Mouse (Mus musculus) ES-Bruce4 (cell line): ENCODE measurements around the gene Mrpl20. TPM values are rescaled to one million over a fixed set of nuclear protein-coding genes. Genes with fewer than 3 reads are reported as not detected.

ENCODE experiments used
- H3K27ac ChIP-seq: 2 replicates; pipeline ENCODE4 v1.5.1; 2012; ENCODE audit warnings: low read length, inconsistent platforms; ENCODE audit not compliant: insufficient read depth
- H3K27me3 ChIP-seq: 2 replicates; pipeline ENCODE4 v1.6.1; 2012; ENCODE audit warnings: mild to moderate bottlenecking, low read length, inconsistent platforms; ENCODE audit not compliant: control insufficient read depth, poor library complexity, insufficient read depth, severe bottlenecking
- H3K36me3 ChIP-seq: 2 replicates; pipeline ENCODE4 v1.6.1; 2012; ENCODE audit warnings: inconsistent platforms, mild to moderate bottlenecking, low read length, moderate library complexity; ENCODE audit not compliant: control insufficient read depth, poor library complexity, insufficient read depth, severe bottlenecking
- H3K4me1 ChIP-seq: one replicate; pipeline ENCODE4 v1.8.1; 2011; ENCODE audit warnings: low read length; ENCODE audit not compliant: control insufficient read depth, insufficient read depth
- H3K4me3 ChIP-seq: 2 replicates; pipeline ENCODE4 v1.5.1; 2011; ENCODE audit warnings: low read depth, mild to moderate bottlenecking, low read length
- H3K9ac ChIP-seq: 2 replicates; pipeline ENCODE4 v1.6.1; 2012; ENCODE audit warnings: low read depth, mild to moderate bottlenecking, inconsistent platforms; ENCODE audit not compliant: poor library complexity, severe bottlenecking
- H3K9me3 ChIP-seq: replicated peaks from 2 replicates; pipeline ENCODE4 v1.6.1; 2012; ENCODE audit warnings: mild to moderate bottlenecking, low read length, inconsistent platforms; ENCODE audit not compliant: control insufficient read depth, poor library complexity, insufficient read depth, severe bottlenecking
- CTCF ChIP-seq: IDR thresholded peaks from one replicate; pipeline ENCODE4 v1.8.1; 2011; ENCODE audit warnings: low read depth, low read length
- EP300 ChIP-seq: IDR thresholded peaks from 2 replicates; pipeline ENCODE4 v1.6.1; 2011; ENCODE audit warnings: low read depth, low read length; ENCODE audit not compliant: insufficient read depth
- POLR2A ChIP-seq: IDR thresholded peaks from one replicate; pipeline ENCODE4 v1.8.1; 2011; ENCODE audit warnings: low read length; ENCODE audit not compliant: insufficient read depth
- polyA plus RNA-seq: library from polyadenylated mRNA; stranded (reverse); fragments of >200 nt; gene quantifications from 2 replicates; pipeline ENCODE4 v1.2.4, GENCODE M21; 2011; ENCODE audit warnings: low read depth; ENCODE audit not compliant: missing spikeins, insufficient read depth, insufficient read length

Gene Mrpl20
- polyA plus RNA-seq, 1 experiment, result 82.8 TPM

DNA sequence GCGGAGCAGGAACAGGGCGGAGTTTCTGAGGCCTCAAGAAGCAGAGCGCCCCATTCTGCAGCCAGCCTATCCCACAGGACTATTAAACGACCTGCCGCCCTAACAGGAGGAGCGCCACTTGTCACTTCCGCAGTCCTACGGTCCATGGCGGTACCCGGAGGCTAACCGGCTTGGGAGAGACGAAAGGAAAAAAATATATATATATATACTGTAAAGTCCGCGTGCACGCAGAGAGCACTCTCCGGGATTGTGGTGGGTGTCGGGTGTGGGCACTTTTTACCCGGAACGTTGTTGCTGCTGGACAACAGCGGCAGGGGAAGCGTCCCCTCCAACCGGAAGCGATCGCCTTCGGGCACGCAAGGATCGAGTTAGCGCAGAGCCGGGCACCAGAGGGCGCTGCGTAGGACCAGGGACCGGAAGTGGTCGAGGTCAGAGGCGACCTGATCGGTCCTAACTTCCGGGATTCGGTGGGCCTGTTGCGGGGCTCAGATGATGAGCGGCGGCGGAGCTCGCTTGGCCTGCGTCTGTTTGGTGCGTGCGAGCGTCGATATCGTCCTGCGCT lies 28.6 kb downstream of the Mrpl20 start, which contains the start of gene Aurkaip1:
Gene Aurkaip1 (plus strand): TSS at position 68 of the 562 bp plus-strand sequence.
- no peaks in the 10 kb centered on the region for H3K27me3 ChIP-seq
- no peaks in the 10 kb centered on the region for H3K9me3 ChIP-seq
- H3K4me1 ChIP-seq, result peaks cover 2% of the 10 kb centered on the region
- peak within 1 kb of the TSS; percentile 74 for H3K9ac ChIP-seq
- peaks cover 4% of the 10 kb centered on the region; the same call in 1 of the 2 replicates for H3K36me3 ChIP-seq
- H3K4me3 ChIP-seq, result peak within 1 kb of the TSS; percentile 88
- H3K27ac ChIP-seq, result peak within 1 kb of the TSS; percentile 47
- TF ChIP-seq POLR2A (peak; percentile 83), EP300 (no peak; the same call in 1 of the 2 replicates), CTCF (peak; percentile 93)

- no peaks in the 10 kb centered on the region for H3K27me3 ChIP-seq
- 0 out of 2 replicates have a peak overlapping the region, but pooled peaks have one; percentile 20 for H3K27ac ChIP-seq
- peak overlapping the region; percentile 74 for H3K9ac ChIP-seq
- H3K4me3 ChIP-seq, result peak overlapping the region; percentile 88
- H3K36me3 ChIP-seq, result 0 out of 2 replicates have a peak, but pooled peaks cover 2% of the 10 kb centered on the region
- H3K4me1 ChIP-seq, result peaks cover 2% of the 10 kb centered on the region
- TF ChIP-seq EP300, result no peak
- no peak for TF ChIP-seq CTCF
- no peak for TF ChIP-seq POLR2A
- no peaks in the 10 kb centered on the region for H3K9me3 ChIP-seq
Observed at GRCm38 (mm10) chr4:155831831-155832230, 29.2 kb downstream of the Mrpl20 start.

GRCm38 (mm10) chr4:155832321-155832720 lies 29.6 kb downstream of the Mrpl20 start:
- H3K9me3 ChIP-seq, result no peaks in the 10 kb centered on the region
- peak overlapping the region; percentile 74 for H3K9ac ChIP-seq
- H3K36me3 ChIP-seq, result 0 out of 2 replicates have a peak, but pooled peaks cover 2% of the 10 kb centered on the region
- peak overlapping the region; percentile 88 for H3K4me3 ChIP-seq
- no peak overlapping the region for H3K27ac ChIP-seq
- peaks cover 2% of the 10 kb centered on the region for H3K4me1 ChIP-seq
- no peaks in the 10 kb centered on the region for H3K27me3 ChIP-seq
- TF ChIP-seq EP300, result no peak
- no peak for TF ChIP-seq CTCF
- no peak for TF ChIP-seq POLR2A

DNA sequence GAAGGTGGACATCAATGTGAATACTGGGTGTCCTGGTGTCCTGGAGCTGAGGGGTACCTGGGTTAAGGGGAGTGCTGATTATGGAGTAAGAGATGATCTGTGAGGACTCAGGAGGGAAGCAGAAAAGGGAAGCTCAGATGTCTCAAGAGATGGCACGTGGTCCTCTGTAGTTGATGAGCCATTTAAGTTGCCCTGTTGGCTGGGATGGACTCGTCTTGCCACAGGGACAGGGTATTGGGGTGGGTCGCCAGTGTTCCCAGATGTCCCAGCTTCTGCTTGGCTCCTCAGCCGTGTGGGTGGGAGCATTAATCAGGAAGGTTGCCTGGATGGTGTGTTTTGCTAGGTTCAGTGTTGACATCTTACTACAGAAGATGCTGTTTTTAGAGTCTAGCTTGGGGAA lies 30.6 kb downstream of the Mrpl20 start:
- no peak overlapping the region for H3K9ac ChIP-seq
- H3K36me3 ChIP-seq, result 0 out of 2 replicates have a peak, but pooled peaks cover 2% of the 10 kb centered on the region
- H3K27me3 ChIP-seq, result no peaks in the 10 kb centered on the region
- H3K4me1 ChIP-seq, result peaks cover 2% of the 10 kb centered on the region
- TF ChIP-seq EP300, result no peak
- H3K4me3 ChIP-seq, result no peak overlapping the region
- no peak overlapping the region for H3K27ac ChIP-seq
- no peaks in the 10 kb centered on the region for H3K9me3 ChIP-seq

DNA sequence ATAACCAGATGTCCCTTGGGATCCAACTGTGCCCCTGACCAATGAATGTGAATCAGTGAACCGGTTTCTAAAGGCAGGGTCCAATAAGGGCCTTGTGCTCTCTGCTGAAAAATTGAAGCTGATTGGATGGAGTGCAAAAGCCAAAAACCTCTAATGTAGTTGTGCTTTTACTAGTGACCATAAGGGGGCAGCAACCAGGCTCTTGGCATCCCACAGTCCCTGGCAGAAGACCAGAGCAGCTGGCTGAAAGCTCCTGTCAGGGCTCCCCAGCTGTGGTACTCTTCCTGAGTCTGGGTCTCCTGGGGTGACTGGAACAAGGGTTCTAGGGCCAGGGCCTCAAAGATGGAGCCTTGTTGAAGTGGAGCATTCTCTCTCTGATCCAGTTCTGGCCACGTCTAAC lies 31.2 kb downstream of the Mrpl20 start:
- Histone ChIP-seq H3K9ac (no peak overlapping the region), H3K4me1 (peaks cover 2% of the 10 kb centered on the region), H3K9me3 (no peaks in the 10 kb centered on the region), H3K4me3 (no peak overlapping the region), H3K36me3 (0 out of 2 replicates have a peak, but pooled peaks cover 2% of the 10 kb centered on the region), H3K27me3 (no peaks in the 10 kb centered on the region), H3K27ac (no peak overlapping the region)
- TF ChIP-seq CTCF (peak; percentile 67), EP300 (no peak)

DNA sequence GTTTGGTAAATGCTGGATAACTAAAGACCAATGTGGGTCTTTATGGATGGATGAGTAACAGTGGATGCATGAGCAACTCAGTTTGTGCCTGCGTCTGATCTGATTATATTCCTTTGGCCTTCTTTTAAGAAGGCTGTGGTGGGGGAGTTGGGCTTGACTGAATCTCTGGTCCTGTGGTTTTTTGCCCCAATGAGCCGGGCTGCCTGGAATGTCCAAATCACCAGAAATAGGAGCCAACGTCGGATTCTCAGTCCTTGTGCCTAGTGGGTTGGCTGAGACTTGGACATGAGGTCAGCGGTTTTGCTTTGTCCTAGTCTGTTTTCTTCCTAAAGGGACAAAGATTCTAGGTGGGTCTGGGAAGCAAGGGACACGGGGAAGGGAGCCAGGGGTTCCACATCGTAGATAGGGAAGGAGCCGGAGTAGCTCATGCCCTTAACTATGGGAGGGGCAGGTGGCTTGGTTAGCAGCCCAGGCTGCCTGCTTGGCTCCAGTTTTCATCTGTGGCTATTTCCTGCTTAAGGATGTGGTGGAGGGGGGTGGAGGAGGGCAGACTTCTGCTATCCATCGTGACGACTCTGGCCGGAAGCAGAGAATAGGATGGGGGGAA lies 34.8 kb downstream of the Mrpl20 start:
- Histone ChIP-seq H3K4me1 (peaks cover 7% of the 10 kb centered on the region), H3K36me3 (0 out of 2 replicates have a peak, but pooled peaks cover 2% of the 10 kb centered on the region), H3K9ac (no peak overlapping the region), H3K9me3 (no peaks in the 10 kb centered on the region), H3K4me3 (no peak overlapping the region), H3K27ac (no peak overlapping the region), H3K27me3 (no peaks in the 10 kb centered on the region)
- no peak for TF ChIP-seq EP300
- no peak for TF ChIP-seq POLR2A
- TF ChIP-seq CTCF, result no peak
